Mouse (Mus musculus) spleen, embryonic (tissue): ENCODE measurements around the gene Tmem216.
"Not testable (repeated sequence)": the region's sequence is repeated elsewhere in the genome, so short reads cannot be mapped to it uniquely, and the experiment has no call there.

ENCODE experiments used
- CTCF ChIA-PET: fragments of 350-600 bp; sonication (Branson Sonifier 250); formaldehyde crosslinking; loops from one replicate; lab custom pipeline; 2022; lab: Charles Lee

The Tmem216 gene

GRCm38 (mm10) chr19:10576690-10577561 lies 20.9 kb upstream of the Tmem216 start, which contains the start of the genes Cyb561a3 and Tmem138:
Gene Cyb561a3, plus strand, starts transcription at chr19:10577172.
Gene Tmem138, minus strand, starts transcription at chr19:10577362.
- CTCF ChIA-PET, result no interaction called here

DNA sequence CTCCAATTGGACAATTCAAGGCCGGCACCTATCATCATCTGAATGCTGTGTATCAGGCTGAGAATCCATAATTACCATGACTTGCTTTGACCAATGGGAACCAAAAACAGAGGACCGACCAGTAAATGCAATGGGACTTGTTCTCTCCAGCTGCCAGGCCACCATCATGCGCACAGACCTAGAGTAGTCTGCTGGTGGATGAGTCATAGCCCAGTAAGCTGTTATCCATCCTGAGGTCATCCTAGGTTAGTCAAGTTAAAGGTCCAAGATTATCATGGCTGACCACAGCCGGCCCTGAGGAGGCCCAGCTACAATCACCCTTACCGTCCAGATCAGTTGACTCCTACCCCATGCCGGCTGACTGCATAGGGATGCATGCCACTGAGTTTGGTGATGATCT lies 13.6 kb upstream of the Tmem216 start:
- CTCF ChIA-PET, result no interaction called here

DNA sequence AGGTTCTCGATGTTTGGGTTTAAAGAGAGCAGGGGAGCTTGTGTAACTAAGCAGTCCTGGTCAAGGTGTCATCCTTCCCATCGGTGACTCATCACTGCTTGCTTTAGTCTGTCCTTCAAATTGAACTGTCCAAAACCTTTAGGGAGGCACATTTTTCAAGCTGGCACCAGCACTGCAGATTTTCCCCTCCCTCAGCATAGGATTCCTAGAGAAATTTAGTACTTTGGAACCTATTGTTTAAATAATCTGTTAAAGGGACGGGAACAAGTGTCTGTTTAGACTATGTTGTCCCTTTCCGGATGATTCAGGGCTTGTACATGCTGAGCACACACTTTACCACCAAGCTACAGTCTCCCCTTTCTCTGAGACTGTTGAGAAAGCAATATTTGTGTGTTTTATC lies 9.2 kb upstream of the Tmem216 start:
- CTCF ChIA-PET, result no interaction called here

GRCm38 (mm10) chr19:10564278-10564677 lies 8.2 kb upstream of the Tmem216 start:
- CTCF ChIA-PET, result no interaction called here

- CTCF ChIA-PET, result no interaction called here
Observed at GRCm38 (mm10) chr19:10562351-10562750, 6.3 kb upstream of the Tmem216 start.

- CTCF ChIA-PET, result no interaction called here
Observed at GRCm38 (mm10) chr19:10561558-10562314, 5.7 kb upstream of the Tmem216 start.

DNA sequence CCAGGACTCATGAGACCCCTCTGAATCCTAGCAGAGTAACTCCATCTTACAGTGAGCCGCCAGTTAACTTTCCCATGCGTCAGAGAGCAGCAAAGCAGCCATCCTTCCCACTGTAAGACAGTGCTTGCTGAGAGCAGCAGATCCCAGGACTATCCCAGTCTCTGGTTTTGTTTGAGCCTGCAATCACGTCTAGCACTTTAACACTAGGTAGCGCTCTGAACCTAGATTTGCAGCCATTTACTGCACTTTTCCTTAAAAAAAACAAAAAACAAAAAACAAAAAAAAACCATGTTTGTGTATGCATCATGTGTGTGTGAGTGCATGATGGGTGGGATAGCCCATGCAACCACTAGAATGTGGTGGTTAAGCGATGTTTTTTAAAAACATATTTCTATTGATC lies 4.1 kb upstream of the Tmem216 start:
- CTCF ChIA-PET, result no interaction called here

- CTCF ChIA-PET, result not testable (repeated sequence)
Observed at GRCm38 (mm10) chr19:10557837-10558375, 1.9 kb upstream of the Tmem216 start.

GRCm38 (mm10) chr19:10557430-10557829 lies 1.4 kb upstream of the Tmem216 start:
- CTCF ChIA-PET, result interaction anchor here (1.3 kb wide), 1 partner anchor 47 kb away, joined by 4 read pairs; no protein-coding TSS in a partner anchor

- CTCF ChIA-PET, result interaction anchor here (1.3 kb wide), 1 partner anchor 47 kb away, joined by 4 read pairs; no protein-coding TSS in a partner anchor
Observed at GRCm38 (mm10) chr19:10557001-10557400, 963 bp upstream of the Tmem216 start.

GRCm38 (mm10) chr19:10539454-10539853 lies 16.6 kb downstream of the Tmem216 start:
- CTCF ChIA-PET, result interaction anchor here (1.7 kb wide), 1 partner anchor 64 kb away, joined by 6 read pairs; no protein-coding TSS in a partner anchor

GRCm38 (mm10) chr19:10530082-10530481 lies 26.0 kb downstream of the Tmem216 start:
- CTCF ChIA-PET, result interaction anchor here (0.6 kb wide), 1 partner anchor 522 kb away, joined by 5 read pairs; no protein-coding TSS in a partner anchor

DNA sequence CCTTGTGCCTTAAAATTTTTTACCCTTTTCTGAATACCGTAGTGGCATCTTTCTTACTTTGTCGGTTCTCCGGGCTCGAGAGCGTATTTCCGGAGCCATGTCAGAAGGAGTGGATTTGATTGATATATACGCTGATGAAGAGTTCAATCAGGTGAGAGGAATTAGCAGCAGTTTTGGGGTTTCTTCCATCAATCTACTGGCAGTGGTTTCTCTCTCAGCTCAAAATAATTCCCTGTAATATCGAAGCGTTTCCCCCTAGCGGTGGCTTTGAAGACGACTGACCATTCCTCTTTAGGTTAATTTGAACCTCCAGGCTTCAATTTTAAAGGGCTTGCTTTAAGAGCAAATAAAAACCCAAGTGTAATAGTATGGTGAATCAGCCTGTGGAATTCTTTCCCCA lies 30.1 kb downstream of the Tmem216 start, which contains the start of gene Sdhaf2:
Sdhaf2 (minus strand) TSS at position 233 of the 400 bp plus-strand sequence.
- CTCF ChIA-PET, result interaction anchor here (1.0 kb wide), 1 partner anchor 8 kb away, joined by 3 read pairs; no protein-coding TSS in a partner anchor

DNA sequence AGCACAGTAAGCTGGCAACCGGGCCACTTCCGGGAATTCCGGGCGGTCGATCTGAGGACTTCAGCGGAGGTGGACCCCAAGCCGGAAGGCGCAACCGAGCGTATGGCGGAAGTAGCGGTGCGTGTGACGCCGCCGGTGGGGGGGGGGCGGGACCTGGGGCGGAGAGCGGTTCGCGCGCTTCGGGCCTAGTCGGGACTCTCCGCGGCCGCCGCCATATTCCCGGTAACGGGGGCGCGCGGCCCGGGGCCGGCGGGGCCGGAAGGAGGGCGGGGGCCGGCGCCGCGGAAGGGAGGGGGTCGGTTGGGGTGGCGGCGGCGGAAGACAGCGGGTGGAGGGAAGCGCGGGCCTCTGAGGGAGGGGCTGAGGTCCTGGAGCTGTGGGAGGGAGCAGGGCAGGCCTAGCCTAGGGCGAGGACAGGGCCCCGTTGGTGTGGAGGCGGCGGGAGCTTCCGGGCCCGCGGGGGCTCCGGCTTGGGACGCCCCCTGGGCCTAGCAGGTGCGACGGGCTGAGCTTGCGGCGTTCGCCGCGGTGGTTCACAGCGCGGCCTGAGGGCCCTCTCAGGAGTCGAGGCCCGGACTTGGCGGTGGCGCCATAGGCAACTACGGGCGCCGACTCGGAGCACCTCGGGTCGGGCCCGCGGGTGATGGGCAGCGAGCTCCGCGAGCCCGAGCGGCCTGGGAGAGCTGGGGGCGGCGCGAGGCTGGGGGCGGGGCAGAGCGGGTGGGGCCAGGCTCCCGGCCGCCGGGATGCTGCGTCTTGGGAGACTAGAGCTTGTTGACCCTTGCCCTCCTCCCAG lies 30.7 kb downstream of the Tmem216 start, which contains the start of gene Cpsf7:
Cpsf7 (plus strand) TSS at position 161 of the 796 bp plus-strand sequence.
- CTCF ChIA-PET, result interaction anchor here (0.6 to 1.0 kb wide), 3 partner anchors 9 to 58 kb away, joined by 3 to 10 read pairs (median 4); no protein-coding TSS in a partner anchor

GRCm38 (mm10) chr19:10524784-10525105 lies 31.3 kb downstream of the Tmem216 start:
- CTCF ChIA-PET, result interaction anchor here (0.6 kb wide), 1 partner anchor 59 kb away, joined by 10 read pairs; no protein-coding TSS in a partner anchor

DNA sequence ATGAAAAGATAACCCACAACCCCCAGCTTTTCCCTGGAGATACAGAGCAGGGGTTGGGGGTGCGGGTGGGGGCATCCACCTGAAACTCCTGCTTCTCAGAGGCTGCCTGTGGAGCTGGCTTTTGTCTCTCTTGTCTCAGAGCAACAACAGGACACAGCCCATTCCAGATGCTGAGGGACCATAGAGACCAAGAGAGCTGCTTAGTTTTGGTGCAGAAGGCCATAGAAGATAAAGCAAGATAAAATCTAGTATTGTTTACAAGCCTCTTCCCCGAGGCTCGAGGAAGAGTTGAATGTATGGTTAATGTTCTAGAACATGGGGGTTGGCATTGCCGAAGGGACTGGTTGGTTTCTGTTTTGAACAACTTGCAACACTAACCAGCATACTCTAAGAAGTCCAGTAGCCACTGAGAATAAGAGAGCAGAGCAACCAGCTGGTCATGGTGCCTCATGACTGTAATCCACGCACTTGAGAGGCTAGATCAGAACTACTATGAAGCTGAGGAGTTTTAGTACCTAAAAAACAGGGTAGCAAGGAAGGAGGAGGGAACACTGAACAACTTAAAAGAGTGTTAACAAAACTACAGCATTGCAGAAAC lies 32.5 kb downstream of the Tmem216 start:
- CTCF ChIA-PET, result interaction anchor here (0.5 to 0.7 kb wide), 5 partner anchors 19 to 1674 kb away, joined by 3 to 6 read pairs (median 3); no protein-coding TSS in a partner anchor

DNA sequence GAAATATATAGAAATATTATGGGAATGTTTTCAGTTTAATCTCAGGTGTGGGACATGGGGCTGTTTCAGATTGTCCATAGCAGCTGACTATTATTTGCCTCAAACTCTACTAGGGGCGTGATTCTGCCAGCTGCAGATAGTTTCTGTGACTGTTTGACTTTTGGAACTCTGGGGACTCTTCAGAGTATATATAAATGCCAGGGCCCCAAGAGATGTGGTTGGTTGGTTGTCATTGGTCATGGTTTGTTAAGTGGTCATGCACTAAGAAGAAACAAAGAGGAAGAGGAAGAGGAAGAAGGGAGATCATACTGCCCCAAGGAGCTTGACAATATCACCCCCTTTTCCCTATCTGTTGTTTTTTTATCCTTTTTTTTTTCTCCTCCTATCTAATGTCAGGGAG lies 34.1 kb downstream of the Tmem216 start:
- CTCF ChIA-PET, result interaction anchor here (0.7 kb wide), 1 partner anchor 75 kb away, joined by 3 read pairs; no protein-coding TSS in a partner anchor

GRCm38 (mm10) chr19:10520355-10520754 lies 35.7 kb downstream of the Tmem216 start:
- CTCF ChIA-PET, result no interaction called here

GRCm38 (mm10) chr19:10510759-10511330 lies 45.2 kb downstream of the Tmem216 start:
- CTCF ChIA-PET, result no interaction called here

GRCm38 (mm10) chr19:10502571-10502970 lies 53.5 kb downstream of the Tmem216 start:
- CTCF ChIA-PET, result no interaction called here
